Mouse (Mus musculus): ENCODE measurements around the gene Gzmm.
"Not testable (repeated sequence)": the region's sequence is repeated elsewhere in the genome, so short reads cannot be mapped to it uniquely, and the experiment has no call there.

The Gzmm gene

DNA sequence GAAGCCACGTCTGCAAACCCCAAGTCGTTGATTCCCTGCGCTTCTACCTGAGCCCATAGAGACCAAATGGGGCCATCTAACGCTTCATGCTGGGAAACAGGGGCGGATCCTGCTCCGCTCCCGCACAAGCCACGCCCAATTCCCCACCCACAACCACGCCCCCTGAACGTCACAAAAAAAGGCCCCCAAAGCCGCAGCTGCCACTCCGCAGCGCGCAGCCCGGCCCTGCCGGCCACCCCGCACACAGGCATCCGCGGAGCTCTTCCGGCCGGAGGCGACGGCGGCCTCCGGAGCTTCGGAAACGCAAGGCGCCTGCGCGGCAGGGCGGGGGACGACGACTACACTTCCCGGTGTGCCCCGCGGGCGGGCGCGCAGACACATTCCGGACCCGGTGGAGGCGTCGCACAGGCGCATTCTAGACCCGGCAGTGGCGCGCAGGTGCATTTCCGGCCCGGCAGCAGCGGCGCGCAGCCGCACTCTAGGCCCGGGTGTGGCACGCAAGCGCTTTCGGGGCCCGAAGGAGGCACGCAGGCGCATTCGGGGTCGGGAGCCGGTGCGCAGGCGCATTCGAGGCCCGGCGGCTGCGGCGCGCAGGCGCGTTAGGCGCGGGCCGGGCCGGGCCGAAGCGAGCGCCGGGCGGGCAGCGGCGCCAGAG lies 7.1 kb upstream of the Gzmm start, which contains the start of gene Cdc34:
Gene Cdc34, plus strand, starts transcription at position 605 of the 655 bp plus-strand sequence.
- peak; percentile 100 for DNase-seq

DNA sequence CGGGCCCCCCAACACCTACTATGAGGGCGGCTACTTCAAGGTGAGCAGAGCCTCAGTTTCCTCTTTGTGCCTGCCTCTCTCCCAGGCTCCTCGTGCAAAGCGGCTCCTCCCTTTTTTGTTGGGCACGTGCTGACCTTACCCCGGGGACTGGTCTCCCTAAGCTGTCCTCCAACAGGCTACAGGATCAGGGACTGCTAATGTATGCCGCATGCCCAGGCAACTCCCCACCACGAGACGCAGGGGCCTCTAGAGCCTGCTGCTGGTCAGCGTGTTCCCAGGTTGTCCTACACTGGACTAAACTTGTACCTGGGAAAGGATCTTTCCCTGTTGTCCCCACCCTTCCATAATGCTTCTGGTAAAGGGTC lies 6.3 kb upstream of the Gzmm start:
- peak; percentile 96 for DNase-seq

DNA sequence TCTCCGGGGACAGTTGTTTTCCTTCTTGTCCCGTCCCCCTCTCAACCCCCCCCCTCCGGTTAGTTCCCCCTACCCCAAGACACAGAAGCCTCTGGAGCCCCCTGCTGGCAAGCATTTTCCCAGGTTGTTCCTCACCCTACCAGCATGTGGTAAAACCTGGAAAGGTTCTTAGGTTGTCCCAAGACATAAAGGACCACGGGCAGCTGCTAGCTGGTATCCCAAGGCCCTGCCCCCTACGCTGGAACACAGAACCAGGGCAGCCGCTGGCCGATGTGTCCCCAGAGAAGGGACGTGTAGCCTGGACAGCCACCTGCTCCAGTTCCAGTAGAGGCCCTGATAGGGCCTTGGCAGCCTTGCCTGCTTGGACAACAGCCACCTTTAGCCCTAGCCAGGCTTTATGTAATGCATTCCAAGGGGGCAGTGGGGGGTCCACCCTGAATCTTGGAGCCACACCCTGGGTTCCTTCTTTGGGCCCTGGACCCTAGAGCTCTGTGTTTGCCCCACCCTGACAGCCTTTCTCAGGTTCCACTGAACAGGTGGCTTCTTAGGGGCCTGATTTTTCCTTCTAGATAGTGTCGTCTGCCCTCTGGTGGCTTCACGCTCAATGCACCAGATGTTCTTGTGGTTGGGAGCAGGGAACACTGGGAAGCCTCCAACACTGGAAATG lies 5.8 kb upstream of the Gzmm start:
- DNase-seq = peak; percentile 98

DNA sequence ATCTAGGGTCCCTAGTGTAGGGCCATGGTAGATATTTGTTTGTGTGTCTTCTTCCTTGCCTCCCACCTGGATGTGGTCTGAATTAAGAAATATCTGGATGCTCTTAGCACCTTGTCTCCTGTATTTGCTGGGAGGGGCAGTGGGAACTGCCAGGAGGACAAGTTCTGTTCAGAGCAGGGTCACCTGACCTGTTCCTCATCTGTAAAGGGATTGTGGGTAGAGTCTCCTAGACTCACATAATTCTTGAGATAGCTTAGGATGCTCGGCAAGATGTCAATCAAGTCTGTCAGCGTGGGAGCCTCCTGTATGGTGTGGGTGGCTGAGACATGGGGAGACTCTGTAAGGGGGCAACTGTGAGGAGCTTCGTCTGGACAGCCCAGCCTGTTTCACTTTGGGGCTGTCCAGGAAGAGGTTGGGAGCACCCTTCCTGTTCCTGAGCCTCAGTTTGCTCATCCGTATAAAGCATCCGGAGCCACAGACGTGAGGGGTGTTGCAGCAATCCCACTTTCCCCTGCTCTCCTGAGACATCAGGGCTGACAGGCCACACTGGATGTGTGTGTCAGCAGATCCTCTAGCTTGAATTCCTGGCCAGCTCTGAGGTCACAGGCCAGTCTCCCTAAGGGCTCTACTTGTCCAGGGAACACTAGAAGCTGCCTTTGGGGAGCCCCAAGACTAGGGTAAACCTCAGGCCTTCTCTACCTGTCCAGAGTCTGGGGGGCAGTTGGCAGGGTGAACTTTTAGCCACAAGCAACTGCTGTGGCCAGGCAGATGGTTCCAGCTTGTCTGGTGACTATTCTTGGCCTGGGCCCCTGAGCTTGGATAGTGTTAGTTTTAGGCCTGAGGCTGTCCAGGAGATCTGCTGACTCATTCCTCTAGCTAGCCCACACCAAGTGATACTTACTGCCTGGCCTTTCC lies 4.8 kb upstream of the Gzmm start:
- DNase-seq = peak; percentile 98

DNA sequence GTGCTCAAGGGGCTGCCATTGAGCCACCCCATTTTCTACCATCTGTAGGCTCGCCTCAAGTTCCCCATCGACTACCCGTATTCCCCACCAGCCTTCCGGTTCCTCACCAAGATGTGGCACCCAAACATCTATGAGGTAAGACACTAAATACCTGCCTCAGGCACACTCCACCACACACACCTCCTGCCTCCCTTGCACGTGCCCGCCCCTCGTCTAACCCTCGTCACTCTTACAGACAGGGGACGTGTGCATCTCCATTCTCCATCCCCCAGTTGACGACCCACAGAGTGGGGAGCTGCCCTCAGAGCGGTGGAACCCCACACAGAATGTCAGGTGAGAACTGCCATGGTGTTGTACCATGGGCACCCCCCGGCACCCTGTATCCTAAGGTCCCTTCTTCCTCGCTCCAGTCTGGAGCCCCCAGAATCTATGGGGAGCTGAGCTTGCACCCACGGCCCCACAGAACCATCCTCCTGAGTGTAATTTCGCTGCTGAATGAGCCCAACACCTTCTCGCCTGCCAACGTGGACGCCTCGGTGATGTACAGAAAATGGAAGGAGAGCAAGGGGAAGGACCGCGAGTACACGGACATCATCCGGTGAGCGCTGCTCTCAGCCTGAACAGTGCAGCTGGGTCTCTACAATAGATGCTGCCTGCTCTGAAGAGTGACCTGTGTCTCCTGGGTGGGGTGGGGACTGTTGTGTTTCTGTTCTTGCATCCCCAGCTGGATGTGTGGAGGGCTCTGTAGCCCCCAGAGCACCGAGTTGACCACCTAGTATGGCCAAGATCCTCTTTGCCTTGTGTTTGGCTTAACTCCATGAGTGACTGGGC lies 3.8 kb upstream of the Gzmm start:
- DNase-seq = peak; percentile 92

DNA sequence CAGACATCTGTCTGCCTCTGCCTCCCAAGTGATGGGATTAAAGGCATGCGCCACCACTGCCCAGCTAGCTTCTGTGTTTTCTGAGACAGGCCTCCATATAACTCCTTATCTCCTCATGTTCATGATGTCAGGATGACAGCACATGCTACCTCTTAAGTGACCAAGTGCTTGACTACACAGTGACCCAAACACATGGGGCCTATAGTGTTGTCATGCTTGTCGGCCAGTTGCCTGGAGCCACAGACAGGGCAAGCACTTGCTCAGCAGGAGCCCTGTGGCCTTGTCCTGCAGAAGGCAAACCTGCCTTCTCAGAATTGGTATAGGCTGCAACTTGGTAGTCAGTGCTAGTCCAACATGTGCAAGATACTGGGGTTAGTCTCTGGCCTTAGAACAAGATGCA lies 2.6 kb upstream of the Gzmm start:
- DNase-seq = peak; percentile 87

DNA sequence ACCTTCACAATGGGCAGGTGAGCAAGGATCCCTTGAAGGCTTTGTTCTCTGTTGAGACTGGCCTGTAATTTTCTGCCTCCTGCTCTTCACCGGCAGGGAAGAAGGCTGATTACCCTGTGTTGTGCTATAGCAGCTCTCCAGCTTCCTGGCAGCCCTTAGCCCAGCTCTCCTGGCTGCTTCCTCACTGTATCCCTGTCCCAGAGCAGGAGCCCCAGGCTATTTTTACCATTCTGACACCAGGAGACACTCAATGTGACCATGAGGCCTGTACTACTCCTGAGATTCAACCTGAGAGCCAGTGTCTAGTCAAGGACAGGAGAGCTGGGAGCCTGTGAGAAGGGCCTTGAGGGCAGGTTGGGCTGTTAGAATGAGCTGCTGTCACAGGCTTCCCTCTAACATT lies 2.1 kb upstream of the Gzmm start:
- peak; percentile 98 for DNase-seq

DNA sequence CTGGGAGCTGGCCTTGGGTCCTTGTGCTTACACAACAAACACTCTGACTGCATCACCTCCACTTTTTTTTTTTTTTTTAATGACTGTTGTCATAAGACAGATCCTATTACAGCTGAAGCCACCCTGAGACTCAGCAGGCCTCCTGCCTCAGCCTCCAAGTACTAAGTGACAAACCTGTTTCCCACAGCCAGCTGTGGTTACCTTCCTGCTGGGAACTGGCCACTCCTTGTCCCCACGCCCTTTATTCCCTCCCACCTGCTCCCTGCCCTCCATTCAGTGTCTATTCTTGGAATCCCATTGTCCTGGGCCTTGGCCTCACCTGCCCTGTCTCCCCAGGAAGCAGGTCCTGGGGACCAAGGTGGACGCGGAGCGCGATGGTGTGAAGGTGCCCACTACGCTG lies 1.3 kb upstream of the Gzmm start:
- no peak for DNase-seq

DNA sequence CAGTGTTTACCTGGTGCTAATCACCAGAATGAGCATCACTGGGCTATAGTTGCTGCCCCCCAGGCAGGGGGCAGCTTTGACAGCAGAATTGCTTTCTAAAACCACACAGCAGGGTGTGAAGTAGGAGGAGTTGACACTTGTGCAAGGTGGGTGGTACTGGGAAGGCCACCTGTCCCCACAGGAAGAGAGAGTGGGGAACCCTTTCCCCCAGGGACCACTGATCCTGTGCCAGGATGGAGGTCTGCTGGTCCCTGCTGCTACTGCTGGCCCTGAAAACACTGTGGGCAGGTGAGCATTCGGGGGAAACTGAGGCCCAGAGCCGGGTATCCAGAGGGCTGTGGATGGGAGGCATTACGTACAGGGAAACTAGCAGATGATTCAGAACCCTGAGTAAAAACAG lies 358 bp downstream of the Gzmm start:
- no peak for DNase-seq

DNA sequence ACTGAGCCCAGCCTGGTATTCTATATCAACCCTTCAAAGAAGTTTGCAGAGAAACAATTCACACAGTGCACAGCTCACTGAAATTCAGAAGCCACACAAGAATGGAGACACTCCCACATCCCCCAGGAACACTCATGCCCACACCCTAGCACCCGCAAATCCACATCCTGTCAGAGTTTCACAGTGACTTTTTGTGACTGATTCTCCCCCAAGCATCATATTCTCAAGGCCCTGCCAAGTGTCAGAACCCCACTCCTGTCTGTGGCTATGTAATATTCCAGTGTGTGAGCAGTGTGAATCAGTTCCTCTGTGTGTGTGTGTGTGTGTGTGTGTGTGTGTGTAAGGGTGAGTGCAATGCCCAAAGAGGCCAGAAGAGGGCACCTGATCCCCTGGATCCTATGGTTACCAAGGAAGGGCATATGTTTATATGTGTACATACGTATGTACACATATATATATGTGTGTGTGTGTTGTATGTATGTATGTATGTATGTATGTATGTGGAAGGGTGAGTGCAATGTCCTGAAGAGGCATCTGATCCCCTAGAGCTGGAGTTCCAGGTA lies 3.2 kb downstream of the Gzmm start:
- no peak for DNase-seq

DNA sequence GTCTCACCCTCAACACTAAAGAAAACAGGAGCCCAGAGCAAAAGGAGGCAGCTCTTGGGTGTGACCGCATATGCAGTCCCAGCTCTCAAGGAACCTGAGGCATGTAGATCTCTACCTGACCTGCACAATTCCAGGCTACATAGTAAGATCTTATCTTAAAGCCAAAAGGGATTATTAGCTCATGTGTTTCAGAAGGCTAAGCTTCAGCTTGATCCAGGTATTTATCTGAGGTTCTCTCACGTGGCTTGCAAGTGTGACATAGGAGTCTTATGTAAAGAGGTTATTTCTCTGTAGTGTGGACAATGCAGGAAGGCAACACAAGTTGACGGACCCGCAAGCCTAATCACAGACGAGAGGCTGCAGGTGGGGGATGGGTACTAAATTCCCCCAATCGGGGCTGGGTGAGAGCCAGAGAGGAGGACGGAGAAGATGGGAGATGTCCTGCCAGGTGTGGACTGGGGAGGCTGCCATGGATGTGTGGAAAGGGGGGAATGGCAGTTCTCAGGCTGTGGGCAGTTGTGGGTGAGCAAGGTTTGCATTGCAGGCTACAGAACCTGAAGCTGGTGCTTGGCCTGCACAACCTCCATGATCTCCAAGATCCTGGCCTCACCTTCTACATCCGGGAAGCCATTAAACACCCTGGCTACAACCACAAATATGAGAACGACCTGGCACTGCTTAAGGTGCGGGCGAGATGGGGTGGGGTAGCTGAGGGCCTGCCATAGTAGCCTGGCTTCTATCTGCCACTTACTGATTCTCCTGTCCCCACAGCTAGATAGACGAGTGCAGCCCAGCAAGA lies 5.0 kb downstream of the Gzmm start:
- peak; percentile 94 for DNase-seq

DNA sequence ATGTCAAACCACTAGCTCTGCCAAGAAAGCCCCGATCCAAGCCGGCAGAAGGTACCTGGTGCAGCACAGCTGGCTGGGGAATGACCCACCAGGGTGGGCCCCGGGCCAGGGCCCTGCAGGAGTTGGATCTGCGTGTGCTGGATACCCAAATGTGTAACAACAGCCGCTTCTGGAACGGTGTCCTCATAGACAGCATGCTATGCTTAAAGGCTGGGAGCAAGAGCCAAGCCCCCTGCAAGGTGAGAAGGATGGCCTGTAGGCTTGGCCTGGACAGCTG lies 5.5 kb downstream of the Gzmm start:
- peak; percentile 95 for DNase-seq

DNA sequence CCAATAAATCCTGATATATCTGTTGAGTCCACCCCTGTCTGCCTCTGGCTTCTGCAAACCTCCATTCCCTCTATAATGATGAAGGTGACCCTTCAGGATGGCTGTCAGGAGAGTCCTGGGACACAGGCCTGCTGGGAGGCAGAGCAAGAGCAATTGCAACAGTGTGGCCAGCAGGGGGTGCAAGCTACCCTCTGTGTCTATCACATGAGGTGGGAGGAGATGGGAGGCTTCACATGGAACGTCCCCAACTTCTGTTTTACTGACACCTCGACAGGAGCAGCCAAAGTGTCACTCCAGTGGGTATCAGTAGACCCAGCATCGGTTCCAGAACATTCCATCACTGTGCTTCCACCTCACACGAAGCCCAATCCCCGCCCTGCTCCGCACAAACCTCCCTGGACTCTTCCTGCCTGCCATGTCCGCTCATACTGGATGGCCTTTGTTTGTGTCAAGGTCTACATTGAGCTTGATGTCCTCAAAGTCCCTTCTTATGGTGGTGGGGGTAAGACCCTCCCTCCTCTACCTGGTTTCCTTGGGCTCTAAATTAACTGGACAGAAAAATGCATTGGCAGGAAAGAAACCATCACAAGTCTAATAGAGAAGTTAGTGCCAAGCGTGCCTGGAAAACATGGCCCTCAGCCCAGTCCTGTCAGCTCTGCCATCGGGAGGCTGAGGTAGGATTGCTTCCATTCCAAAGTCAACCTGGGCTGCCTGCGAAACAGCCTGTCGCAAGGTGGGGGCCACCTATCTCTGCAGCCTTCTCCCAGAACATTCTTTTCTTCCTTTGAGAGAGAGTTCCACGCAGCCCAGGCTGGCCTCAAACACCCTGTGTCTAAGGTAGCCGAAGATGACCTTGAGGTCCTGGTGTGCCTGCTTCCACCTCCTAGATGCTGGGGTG lies 6.7 kb downstream of the Gzmm start:
- peak; percentile 99 for DNase-seq

DNA sequence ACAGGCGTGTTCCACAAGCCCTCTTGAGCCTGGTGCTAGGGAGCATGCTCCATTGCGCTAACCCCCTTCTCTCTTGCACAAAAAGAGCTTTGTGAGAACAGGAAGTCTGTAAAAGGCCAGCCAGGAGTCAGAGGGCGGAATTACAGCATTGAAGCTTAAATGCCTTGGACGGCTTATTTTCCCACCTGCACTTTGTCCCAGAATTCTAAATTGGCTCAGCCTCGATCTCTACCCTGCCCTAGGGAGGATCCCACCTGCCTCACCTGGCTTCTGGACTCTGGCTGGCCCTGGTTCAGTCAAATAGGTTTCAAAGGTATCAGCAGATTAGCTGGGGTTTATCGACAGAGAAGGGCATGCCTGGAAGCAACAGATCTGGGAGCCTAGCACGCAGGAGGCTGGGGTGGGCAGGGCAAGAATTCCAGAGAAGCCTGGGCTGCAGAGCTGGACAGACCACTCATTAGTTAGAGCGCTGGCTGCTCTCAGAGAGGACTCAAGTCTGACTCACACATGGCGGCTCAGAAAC lies 7.4 kb downstream of the Gzmm start:
- DNase-seq = peak; percentile 95

DNA sequence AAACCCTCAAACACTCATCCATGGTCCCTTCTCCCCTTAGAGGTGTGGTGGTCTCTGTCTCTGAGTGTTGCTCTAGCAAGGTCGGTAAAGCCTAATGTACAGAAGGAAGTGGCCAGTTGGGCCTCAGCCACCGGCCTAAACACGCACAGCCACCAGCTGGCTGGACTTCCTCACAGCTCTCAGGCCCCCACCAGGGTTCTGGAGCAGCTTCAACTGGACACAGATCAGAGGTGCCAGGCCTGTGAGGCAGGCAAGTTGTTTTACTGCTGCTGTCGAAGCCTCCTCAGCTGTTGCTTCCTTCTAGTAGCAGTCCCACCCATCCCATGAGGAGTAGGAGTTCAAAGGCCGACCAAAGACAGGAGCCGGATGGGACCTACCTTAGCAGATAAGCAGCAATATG lies 9.1 kb downstream of the Gzmm start:
- DNase-seq = peak; percentile 93

DNA sequence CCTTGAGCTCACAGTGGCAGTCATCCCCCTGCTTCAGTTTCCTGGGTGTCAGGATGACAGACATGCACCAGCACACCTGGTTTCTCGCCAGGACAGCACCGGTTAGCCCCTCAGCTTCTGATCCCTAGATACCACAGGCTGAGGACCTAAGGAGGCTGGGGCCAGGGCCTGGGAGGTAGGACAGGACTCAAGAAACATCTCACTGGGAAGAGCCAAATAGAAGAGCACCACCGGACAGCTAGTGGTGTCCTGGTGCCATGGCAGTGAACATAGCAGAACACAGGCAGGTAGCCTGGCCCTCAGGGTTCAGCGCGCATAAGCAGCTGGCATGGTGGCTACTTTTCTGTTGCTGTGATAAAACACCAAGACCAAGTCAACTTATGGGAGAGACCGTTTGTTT lies 9.6 kb downstream of the Gzmm start:
- no peak for DNase-seq

DNA sequence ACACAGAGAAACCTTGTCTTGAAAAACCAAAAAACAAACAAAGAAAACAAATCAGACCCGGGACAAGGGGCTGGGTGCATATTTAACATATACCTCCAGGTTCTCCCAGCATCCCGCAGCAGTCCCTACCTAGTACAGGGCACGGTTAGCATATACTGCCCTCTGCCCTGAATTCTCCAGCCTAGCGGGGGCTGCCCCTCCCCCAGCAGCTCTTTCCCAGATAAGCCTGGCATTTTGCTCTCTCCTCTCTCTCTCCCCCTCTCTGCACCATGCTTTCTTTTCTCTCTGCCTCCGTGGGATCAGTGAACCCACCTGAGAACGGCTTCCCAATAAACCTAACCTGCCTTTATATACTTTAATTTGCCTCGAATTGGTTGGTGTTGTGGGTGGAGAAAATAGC lies 11.9 kb downstream of the Gzmm start:
- DNase-seq = no peak

DNA sequence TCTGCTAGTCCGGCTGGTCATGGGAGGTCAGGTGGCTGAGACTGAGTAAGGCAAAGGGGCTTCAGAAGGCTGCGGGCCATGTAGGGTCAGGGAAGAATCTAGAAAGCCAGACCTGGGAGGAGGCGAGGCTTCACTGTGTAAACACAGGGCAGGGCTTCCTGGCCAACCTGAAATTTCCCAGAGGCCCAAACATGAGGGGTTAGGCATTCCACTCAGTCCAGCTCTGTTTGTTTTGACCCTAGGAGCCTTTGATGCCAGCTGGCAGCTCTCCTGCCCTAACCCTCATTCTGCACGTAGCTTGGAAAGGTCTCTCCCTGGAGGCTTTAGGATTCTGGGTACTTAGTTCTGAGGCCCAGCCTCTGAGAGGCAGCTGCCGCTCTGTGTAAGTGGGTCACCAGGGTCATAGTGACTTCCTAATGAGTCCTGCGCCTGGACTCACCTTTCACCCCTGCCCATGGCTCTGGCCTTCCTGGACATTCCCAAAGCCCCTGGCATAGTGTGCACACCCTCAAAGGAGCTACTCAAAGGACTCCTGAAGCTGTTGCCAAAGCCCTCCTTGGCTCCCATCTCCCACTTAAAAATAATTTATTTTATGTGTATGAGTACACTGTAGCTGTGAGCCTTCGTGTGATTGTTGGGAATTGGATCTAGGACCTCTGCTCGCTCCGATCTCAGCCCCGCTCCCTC lies 12.8 kb downstream of the Gzmm start:
- DNase-seq = peak; percentile 99

DNA sequence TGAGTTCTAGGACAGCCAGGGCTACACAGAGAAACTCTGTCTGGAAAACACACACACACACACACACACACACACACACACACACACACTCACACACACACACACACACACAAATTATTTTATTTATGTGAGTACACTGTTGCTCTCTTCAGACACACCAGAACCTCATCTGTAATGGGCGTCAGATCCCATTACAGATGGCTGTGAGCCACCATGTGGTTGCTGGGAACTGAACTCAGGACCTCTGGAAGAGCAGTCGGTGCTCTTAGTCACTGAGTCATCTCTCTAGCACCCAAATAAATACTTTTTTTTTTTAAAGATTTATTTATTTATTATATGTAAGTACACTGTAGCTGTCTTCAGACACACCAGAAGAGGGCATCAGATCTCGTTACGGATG lies 14.2 kb downstream of the Gzmm start:
- not testable (repeated sequence) for DNase-seq

DNA sequence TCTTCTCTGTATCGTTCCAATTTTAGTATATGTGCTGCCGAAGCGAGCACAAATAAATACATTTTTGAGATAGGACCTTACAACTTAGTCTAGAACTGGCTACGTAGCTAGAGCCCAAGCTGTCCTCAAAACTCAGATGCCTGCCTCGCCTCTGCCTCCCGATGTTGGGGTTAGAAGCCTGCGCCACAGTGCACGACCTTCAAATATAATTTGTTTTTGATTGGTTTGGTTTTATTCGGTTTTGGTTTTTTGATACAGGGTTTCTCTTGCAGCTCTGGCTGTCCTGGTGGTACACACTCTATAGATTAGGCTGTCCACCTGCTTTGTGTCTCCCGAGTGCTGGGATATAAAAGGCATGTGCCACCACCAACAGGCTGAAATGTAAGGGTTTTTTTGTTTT lies 14.7 kb downstream of the Gzmm start:
- DNase-seq = no peak

All from heart, adult 11 months (tissue).